Mouse (Mus musculus) neural tube, embryonic 14.5 days (tissue): ENCODE measurements at regions not wholly inside any gene's neighbourhood (a gene's known extent, or its start where the extent isn't known, plus 50 kb on each side); places are given as distances from the start of the nearest gene placed in this dataset.

Source experiments
- ATAC-seq: fragments of 200-750 bp; cut with Nextera tagmentation; 2 replicates; pipeline ENCODE4 v1.8.0; 2017; ENCODE audit warnings: low read depth, mild to moderate bottlenecking, moderate TSS enrichment, moderate library complexity
- H3K27ac ChIP-seq: fragments of 300-500 bp; sonication (generic); 2 replicates; pipeline ENCODE4 v1.5.1; 2014; ENCODE audit warnings: low read depth, mild to moderate bottlenecking, control low read depth, low read length, moderate library complexity, mixed read lengths
- H3K27me3 ChIP-seq: fragments of 300-500 bp; sonication (generic); 2 replicates; pipeline ENCODE4 v1.6.1; 2014; ENCODE audit warnings: low read length; ENCODE audit not compliant: control insufficient read depth, insufficient read depth
- H3K36me3 ChIP-seq: fragments of 300-500 bp; sonication (generic); 2 replicates; pipeline ENCODE4 v1.6.1; 2014; ENCODE audit warnings: low read length, mixed read lengths; ENCODE audit not compliant: control insufficient read depth, insufficient read depth
- H3K4me1 ChIP-seq: fragments of 300-500 bp; sonication (generic); 2 replicates; pipeline ENCODE4 v1.6.1; 2014; ENCODE audit warnings: low read length; ENCODE audit not compliant: control insufficient read depth, insufficient read depth
- H3K4me2 ChIP-seq: fragments of 300-500 bp; sonication (generic); 2 replicates; pipeline ENCODE4 v1.6.1; 2014; ENCODE audit warnings: mild to moderate bottlenecking, low read depth, low read length, control low read depth
- H3K4me3 ChIP-seq: fragments of 300-500 bp; sonication (generic); 2 replicates; pipeline ENCODE4 v1.5.1; 2014; ENCODE audit warnings: low read depth, low read length, control low read depth, mixed read lengths
- H3K9ac ChIP-seq: fragments of 300-500 bp; sonication (generic); replicated peaks from 2 replicates; pipeline ENCODE4 v1.6.1; 2014; ENCODE audit warnings: low read depth, mild to moderate bottlenecking, control low read depth, low read length, mixed read lengths
- H3K9me3 ChIP-seq: fragments of 300-500 bp; sonication (generic); 2 replicates; pipeline ENCODE4 v1.6.1; 2016; ENCODE audit warnings: low read length; ENCODE audit not compliant: control insufficient read depth
- WGBS: fragments of 180-500 bp; shearing (Covaris S2); extraction: QIAGEN DNeasy Blood & Tissue Kit; methylation state at CpG from one replicate; pipeline ENCODE4 v1.1.7; 2014; 5-methylcytosine and 5-hydroxymethylcytosine counted together

DNA sequence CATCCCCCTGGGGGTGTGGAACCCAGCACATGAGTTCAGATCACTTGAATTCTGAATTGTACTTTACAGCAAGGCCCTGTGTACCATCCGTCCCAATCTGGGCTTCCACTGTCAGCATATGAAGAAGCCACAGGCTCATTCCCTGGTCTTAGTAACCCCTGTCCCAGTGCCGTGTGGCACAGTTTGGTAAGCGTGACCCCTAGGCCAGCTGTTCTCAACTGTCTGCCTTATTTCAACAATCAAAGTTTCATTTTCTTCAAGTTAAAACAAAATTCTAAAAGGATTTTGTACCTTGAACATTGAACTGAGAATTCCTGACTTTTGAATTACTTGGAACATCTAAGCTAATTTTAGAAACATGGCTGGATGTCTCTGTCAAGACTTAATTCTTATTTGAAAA lies 174.6 kb downstream of the Nrip1 start:
- Histone ChIP-seq H3K27me3 (no peaks in the 10 kb centered on the region), H3K9ac (no peak overlapping the region), H3K27ac (no peak overlapping the region), H3K4me2 (no peak overlapping the region), H3K9me3 (no peaks in the 10 kb centered on the region), H3K4me3 (no peak overlapping the region), H3K4me1 (no peaks in the 10 kb centered on the region), H3K36me3 (no peaks in the 10 kb centered on the region)
- WGBS: 80% methylated on average over 3 of the region's 3 CpGs
- ATAC-seq: no peak

DNA sequence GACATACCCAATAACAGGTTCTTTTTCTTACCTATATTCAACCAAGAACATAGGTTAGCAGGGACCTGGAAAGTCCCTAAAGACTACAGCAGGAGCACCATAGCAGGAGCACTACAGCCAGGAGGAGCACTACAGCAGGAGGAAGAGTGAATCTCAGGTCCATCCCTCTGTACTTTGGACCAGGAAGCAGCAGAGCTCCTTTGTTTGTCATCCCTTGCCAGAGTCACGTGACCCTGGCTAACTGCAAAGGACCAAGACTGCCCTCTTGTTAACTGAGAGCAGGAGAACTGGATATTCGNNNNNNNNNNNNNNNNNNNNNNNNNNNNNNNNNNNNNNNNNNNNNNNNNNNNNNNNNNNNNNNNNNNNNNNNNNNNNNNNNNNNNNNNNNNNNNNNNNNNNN lies 172.2 kb upstream of the Samsn1 start:
- no peaks in the 10 kb centered on the region for H3K4me1 ChIP-seq
- no peak overlapping the region for H3K27ac ChIP-seq
- H3K9me3 ChIP-seq: no peaks in the 10 kb centered on the region
- no peak overlapping the region for H3K9ac ChIP-seq
- 86% methylated on average over 2 of the region's 2 CpGs for WGBS
- ATAC-seq: no peak
- no peak overlapping the region for H3K4me2 ChIP-seq
- no peaks in the 10 kb centered on the region for H3K27me3 ChIP-seq
- no peak overlapping the region for H3K4me3 ChIP-seq
- H3K36me3 ChIP-seq: no peaks in the 10 kb centered on the region

DNA sequence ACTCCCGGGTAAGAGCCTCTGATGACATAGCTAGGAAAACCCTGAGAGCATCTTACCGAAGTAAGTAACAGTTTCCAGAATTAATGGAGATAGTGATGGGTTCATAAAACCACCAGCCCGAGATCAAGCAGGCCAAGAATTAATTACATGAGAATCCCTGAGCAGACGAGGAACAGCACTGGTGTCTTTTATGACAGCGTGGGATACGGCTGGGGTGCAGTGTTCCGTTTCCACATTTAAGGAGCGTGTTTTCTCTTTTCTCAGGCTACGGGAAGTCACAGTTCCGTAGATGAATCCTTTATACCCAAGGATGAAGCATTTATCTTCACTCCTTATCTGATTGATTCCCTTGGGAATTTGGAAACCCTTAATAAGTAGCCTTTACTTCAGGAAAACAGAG lies 169.1 kb upstream of the Samsn1 start:
- Histone ChIP-seq H3K36me3 (no peaks in the 10 kb centered on the region), H3K4me1 (no peaks in the 10 kb centered on the region), H3K4me2 (no peak overlapping the region), H3K9ac (no peak overlapping the region), H3K27ac (no peak overlapping the region), H3K4me3 (no peak overlapping the region), H3K9me3 (no peaks in the 10 kb centered on the region), H3K27me3 (no peaks in the 10 kb centered on the region)
- ATAC-seq: no peak
- 77% methylated on average over 10 of the region's 10 CpGs for WGBS

DNA sequence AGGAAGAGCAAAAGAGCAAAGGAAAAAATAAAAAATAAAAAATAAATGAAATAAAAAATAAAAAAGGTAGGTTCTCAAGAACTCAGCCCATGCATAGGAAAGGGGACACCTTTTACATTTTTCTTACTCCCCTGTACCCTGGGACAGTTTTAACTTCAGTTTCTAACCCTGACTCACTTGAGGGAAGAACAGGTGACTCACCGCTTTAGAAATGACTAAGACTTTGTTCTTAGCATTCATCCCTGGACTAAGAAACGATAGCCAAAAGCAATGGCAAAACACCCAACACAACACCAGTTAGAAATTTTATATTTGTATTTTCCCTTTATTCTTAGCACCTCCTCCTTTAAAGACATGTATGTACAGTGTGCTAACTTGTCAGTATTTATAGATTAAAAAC lies 161.5 kb upstream of the Samsn1 start:
- Histone ChIP-seq H3K27ac (no peak overlapping the region), H3K4me3 (no peak overlapping the region), H3K4me2 (no peak overlapping the region), H3K9ac (no peak overlapping the region), H3K9me3 (no peaks in the 10 kb centered on the region), H3K36me3 (no peaks in the 10 kb centered on the region), H3K27me3 (no peaks in the 10 kb centered on the region), H3K4me1 (no peaks in the 10 kb centered on the region)
- no peak for ATAC-seq
- WGBS: 85% methylated on average over 2 of the region's 2 CpGs

DNA sequence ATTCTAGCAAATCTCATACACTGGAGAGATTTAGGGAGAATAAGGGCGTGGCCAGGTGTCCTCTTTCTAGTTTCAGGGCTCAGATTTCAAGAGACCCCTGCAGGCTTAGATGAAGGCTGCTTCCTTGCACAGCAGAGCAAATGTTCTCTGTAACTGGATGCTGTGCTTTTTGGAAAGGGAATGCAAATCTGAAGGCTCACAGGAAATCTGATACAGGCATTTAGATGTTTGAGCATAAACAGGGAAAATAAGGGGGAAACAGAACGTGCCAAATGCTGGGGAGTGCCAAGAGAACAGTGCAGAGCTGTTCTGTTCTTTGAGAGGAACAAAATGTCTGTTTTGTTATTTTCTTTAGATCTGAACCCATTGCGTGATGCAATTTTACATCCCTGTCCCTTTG lies 161.0 kb upstream of the Samsn1 start:
- no peaks in the 10 kb centered on the region for H3K9me3 ChIP-seq
- ATAC-seq: no peak
- H3K4me1 ChIP-seq: no peaks in the 10 kb centered on the region
- H3K4me3 ChIP-seq: no peak overlapping the region
- H3K27me3 ChIP-seq: no peaks in the 10 kb centered on the region
- H3K27ac ChIP-seq: no peak overlapping the region
- H3K4me2 ChIP-seq: no peak overlapping the region
- WGBS: 29% methylated on average over 3 of the region's 3 CpGs
- H3K9ac ChIP-seq: no peak overlapping the region
- H3K36me3 ChIP-seq: no peaks in the 10 kb centered on the region

DNA sequence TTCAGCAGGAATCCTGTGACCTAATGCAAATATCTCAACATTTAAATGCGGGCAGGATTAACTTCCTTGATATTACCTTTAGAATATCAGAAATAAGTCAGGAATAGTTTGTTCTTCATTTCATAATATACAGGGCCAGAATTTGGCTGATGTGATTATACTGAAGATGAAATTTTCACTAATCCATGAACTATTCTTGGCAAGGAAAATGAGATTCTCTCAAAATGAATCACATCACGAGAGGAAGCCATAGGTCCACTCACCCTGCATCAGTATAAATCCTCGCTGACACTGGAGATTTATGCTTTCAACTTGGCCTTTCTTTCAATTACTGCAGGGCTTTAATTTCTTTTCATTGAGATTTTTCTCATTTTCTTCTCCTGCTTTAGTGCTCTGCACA lies 159.5 kb upstream of the Samsn1 start:
- WGBS: 78% methylated on average over 3 of the region's 3 CpGs

DNA sequence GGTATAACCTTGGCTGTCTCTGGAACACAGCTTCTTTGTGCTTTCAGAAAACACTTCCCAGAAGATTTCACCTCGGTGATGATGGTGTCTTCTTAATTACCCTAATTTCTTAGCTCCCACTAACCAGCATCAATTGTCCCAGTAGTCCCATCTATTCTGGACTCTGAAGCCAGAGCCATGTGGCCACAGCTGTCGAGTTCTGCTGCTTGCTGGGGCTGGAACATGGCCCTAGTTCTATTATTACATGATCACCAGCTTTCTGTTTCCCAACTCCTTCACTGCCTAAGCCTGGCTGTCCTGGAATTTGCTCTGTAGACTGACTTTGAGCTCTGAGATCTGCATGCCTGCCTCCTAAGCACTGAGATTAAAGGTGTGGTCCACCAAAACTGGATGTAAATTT lies 145.6 kb upstream of the Samsn1 start:
- WGBS: 59% methylated on average over 2 of the region's 2 CpGs
- H3K4me2 ChIP-seq: no peak overlapping the region
- no peak overlapping the region for H3K27ac ChIP-seq
- H3K27me3 ChIP-seq: no peaks in the 10 kb centered on the region
- no peaks in the 10 kb centered on the region for H3K4me1 ChIP-seq
- H3K9me3 ChIP-seq: no peaks in the 10 kb centered on the region
- H3K9ac ChIP-seq: no peak overlapping the region
- no peak for ATAC-seq
- no peaks in the 10 kb centered on the region for H3K36me3 ChIP-seq
- H3K4me3 ChIP-seq: no peak overlapping the region

More for the DNA sequence above, 159.5 kb upstream of the Samsn1 start:
- Histone ChIP-seq H3K36me3 (no peaks in the 10 kb centered on the region), H3K9me3 (no peaks in the 10 kb centered on the region), H3K9ac (no peak overlapping the region), H3K27me3 (no peaks in the 10 kb centered on the region), H3K27ac (no peak overlapping the region), H3K4me3 (no peak overlapping the region), H3K4me1 (no peaks in the 10 kb centered on the region), H3K4me2 (no peak overlapping the region)
- ATAC-seq: no peak

DNA sequence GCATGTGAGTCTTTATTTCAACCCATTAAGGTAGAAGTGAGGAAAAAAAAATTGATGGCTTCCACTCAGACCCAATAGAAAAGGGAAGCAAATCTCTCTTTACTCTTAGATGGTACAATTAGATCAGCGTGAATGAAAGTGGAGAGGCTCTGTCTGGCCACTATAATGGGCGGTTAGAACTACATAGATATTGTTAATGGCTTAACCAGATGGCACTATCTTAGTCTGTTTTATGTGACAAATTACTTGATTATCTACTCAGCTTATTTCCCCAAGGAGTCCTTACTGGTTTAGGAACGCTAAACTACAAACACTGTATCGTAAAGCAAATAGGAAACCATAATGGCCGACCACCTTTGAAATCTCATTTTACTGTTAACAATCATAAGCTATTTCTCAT lies 138.8 kb upstream of the Samsn1 start:
- 32% methylated on average over 5 of the region's 5 CpGs for WGBS
- Histone ChIP-seq H3K4me1 (no peaks in the 10 kb centered on the region), H3K4me3 (no peak overlapping the region), H3K4me2 (no peak overlapping the region), H3K36me3 (no peaks in the 10 kb centered on the region), H3K9ac (no peak overlapping the region), H3K9me3 (no peaks in the 10 kb centered on the region), H3K27me3 (no peaks in the 10 kb centered on the region), H3K27ac (no peak overlapping the region)
- ATAC-seq: peak; percentile 86

DNA sequence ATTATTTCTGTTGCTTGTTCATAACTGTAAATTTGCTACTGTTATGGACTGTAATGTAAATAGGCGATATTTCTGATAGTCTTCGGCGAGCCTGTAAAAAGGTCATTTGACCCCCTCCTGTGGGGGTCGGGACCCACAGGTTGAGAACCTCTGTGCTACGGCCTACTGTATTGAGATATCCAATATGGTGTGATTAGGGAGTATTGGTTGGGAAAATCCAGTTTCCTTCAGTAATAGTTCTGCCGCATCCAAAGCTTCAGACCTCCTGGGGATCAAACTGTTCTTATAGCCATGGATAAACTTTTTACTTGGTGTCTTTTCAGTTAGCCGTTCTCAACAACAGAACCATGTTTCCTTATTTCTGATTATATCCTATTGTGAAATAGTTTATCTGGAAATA lies 136.5 kb upstream of the Samsn1 start:
- Histone ChIP-seq H3K4me3 (no peak overlapping the region), H3K9me3 (no peaks in the 10 kb centered on the region), H3K27me3 (no peaks in the 10 kb centered on the region), H3K4me2 (no peak overlapping the region), H3K27ac (no peak overlapping the region), H3K4me1 (no peaks in the 10 kb centered on the region), H3K36me3 (no peaks in the 10 kb centered on the region), H3K9ac (no peak overlapping the region)
- WGBS: 93% methylated on average over 7 of the region's 7 CpGs
- no peak for ATAC-seq
